Mouse (Mus musculus) lung, postnatal 14 days (tissue): ENCODE measurements around the gene Dcps.

Experiments used
- DNase-seq: peaks from one replicate; pipeline ENCODE4 v3.0.0; 2021

Dcps gene

GRCm38 (mm10) chr9:35175251-35176123 lies at the start of gene Dcps:
Gene Dcps (minus strand): TSS chr9:35176061.
- DNase-seq: peak; percentile 92

- DNase-seq: no peak
These were observed 47.6 kb upstream of the Dcps start for GRCm38 (mm10) chr9:35223466-35223865.

- DNase-seq: no peak
These were observed 42.1 kb upstream of the Dcps start for GRCm38 (mm10) chr9:35217963-35218362.

GRCm38 (mm10) chr9:35211573-35212511 lies 36.0 kb upstream of the Dcps start:
- no peak for DNase-seq

- peak; percentile 99 for DNase-seq
These were observed 34.9 kb upstream of the Dcps start, which contains the start of gene Foxred1 for GRCm38 (mm10) chr9:35210542-35211474. Gene Foxred1 (minus strand): TSS chr9:35211055.

- no peak for DNase-seq
These were observed 28.6 kb upstream of the Dcps start for GRCm38 (mm10) chr9:35204421-35204820.

- DNase-seq: no peak
These were observed 27.7 kb upstream of the Dcps start for GRCm38 (mm10) chr9:35203536-35203935.

GRCm38 (mm10) chr9:35200529-35201060 lies 24.7 kb upstream of the Dcps start:
- DNase-seq: no peak

GRCm38 (mm10) chr9:35199772-35200471 lies 24.1 kb upstream of the Dcps start, which contains the start of the genes Srpr and Tirap:
Gene Srpr (plus strand): TSS chr9:35200175.
Gene Tirap (minus strand): TSS chr9:35200291.
- DNase-seq: peak; percentile 96

GRCm38 (mm10) chr9:35198945-35199771 lies 23.3 kb upstream of the Dcps start:
- DNase-seq: no peak

- DNase-seq: no peak
These were observed 22.5 kb upstream of the Dcps start for GRCm38 (mm10) chr9:35198351-35198750.

GRCm38 (mm10) chr9:35197625-35198024 lies 21.8 kb upstream of the Dcps start:
- DNase-seq: no peak

GRCm38 (mm10) chr9:35194048-35194447 lies 18.2 kb upstream of the Dcps start:
- no peak for DNase-seq

GRCm38 (mm10) chr9:35192983-35193542 lies 17.2 kb upstream of the Dcps start:
- DNase-seq: no peak

GRCm38 (mm10) chr9:35188700-35189099 lies 12.8 kb upstream of the Dcps start:
- DNase-seq: peak; percentile 67

- no peak for DNase-seq
These were observed 11.6 kb upstream of the Dcps start for GRCm38 (mm10) chr9:35187351-35187903.

- no peak for DNase-seq
These were observed 10.6 kb upstream of the Dcps start for GRCm38 (mm10) chr9:35186430-35186829.

GRCm38 (mm10) chr9:35183359-35183758 lies 7.5 kb upstream of the Dcps start:
- no peak for DNase-seq

GRCm38 (mm10) chr9:35182832-35183231 lies 7.0 kb upstream of the Dcps start:
- no peak for DNase-seq
